Mouse (Mus musculus) MEL (cell line): ENCODE data around the gene Kcnk7. TPM values are rescaled to one million over a fixed set of nuclear protein-coding genes. Genes with fewer than 3 reads are reported as not detected.

ENCODE experiments used
- DNase-seq: peaks from one replicate; pipeline ENCODE4 v3.0.0; 2011; ENCODE audit warnings: low read depth, low spot score
- H3K27ac ChIP-seq: 2 replicates; pipeline ENCODE4 v1.5.1; 2012; ENCODE audit warnings: low read depth, mild to moderate bottlenecking, control low read depth, low read length, moderate library complexity; ENCODE audit not compliant: control insufficient read depth
- H3K27me3 ChIP-seq, 2 experiments: fragments of 150-350 bp in 1 of 2; sonication (generic) in 1 of 2; 2 replicates each; pipeline ENCODE4 v1.6.1; 2012; ENCODE audit warnings: low read length in 2 of 2, mild to moderate bottlenecking in 2 of 2, improper control_type of control experiment in 1 of 2, moderate library complexity in 1 of 2; ENCODE audit not compliant: insufficient read depth in 2 of 2, control insufficient read depth in 1 of 2
- H3K36me3 ChIP-seq, 2 experiments: 2 replicates each; pipeline ENCODE4 v1.6.1; 2012 to 2014; ENCODE audit warnings: low read length in 2 of 2, improper control_type of control experiment in 1 of 2, inconsistent platforms in 1 of 2, mild to moderate bottlenecking in 1 of 2; ENCODE audit not compliant: insufficient read depth in 2 of 2, control insufficient read depth in 1 of 2
- H3K4me1 ChIP-seq, 2 experiments: fragments of 150-350 bp in 1 of 2; sonication (generic) in 1 of 2; 2 replicates each; pipeline ENCODE4 v1.6.1; 2012; ENCODE audit warnings: low read length in 2 of 2, improper control_type of control experiment in 1 of 2, mild to moderate bottlenecking in 1 of 2; ENCODE audit not compliant: insufficient read depth in 2 of 2, control insufficient read depth in 1 of 2
- H3K4me3 ChIP-seq, 2 experiments: fragments of 150-350 bp in 1 of 2; sonication (generic) in 1 of 2; 2 replicates each; pipeline ENCODE4 v1.5.1; 2012; ENCODE audit warnings: low read depth in 2 of 2, low read length in 2 of 2, mild to moderate bottlenecking in 2 of 2, moderate library complexity in 2 of 2, control low read depth in 1 of 2, improper control_type of control experiment in 1 of 2; ENCODE audit not compliant: control insufficient read depth in 1 of 2, insufficient read depth in 1 of 2
- H3K79me2 ChIP-seq: 2 replicates; pipeline ENCODE4 v1.6.1; 2012; ENCODE audit warnings: mild to moderate bottlenecking, low read length, moderate library complexity; ENCODE audit not compliant: control insufficient read depth, poor library complexity, insufficient read depth
- H3K9ac ChIP-seq: 2 replicates; pipeline ENCODE4 v1.6.1; 2012; ENCODE audit warnings: low read depth, mild to moderate bottlenecking, control low read depth, low read length, moderate library complexity; ENCODE audit not compliant: control insufficient read depth, poor library complexity, severe bottlenecking
- H3K9me3 ChIP-seq: fragments of 150-350 bp; sonication (generic); replicated peaks from 2 replicates; pipeline ENCODE4 v1.6.1; 2012; ENCODE audit warnings: mild to moderate bottlenecking, low read length, improper control_type of control experiment, moderate library complexity; ENCODE audit not compliant: insufficient read depth
- BHLHE40 ChIP-seq: IDR thresholded peaks from 2 replicates; pipeline ENCODE4 v1.6.1; 2012; ENCODE audit warnings: low read depth, mild to moderate bottlenecking, inconsistent platforms, low read length, improper control_type of control experiment, borderline replicate concordance
- CHD2 ChIP-seq: IDR thresholded peaks from 2 replicates; pipeline ENCODE4 v1.6.1; 2011; ENCODE audit warnings: low read length, improper control_type of control experiment
- EP300 ChIP-seq, 2 experiments: IDR thresholded peaks; 2 replicates each; pipeline ENCODE4 v1.6.1; 2011; ENCODE audit warnings: improper control_type of control experiment in 2 of 2, low read length in 2 of 2, low read depth in 1 of 2, mild to moderate bottlenecking in 1 of 2
- ETS1 ChIP-seq: IDR thresholded peaks from 2 replicates; pipeline ENCODE4 v1.6.1; 2012; ENCODE audit warnings: low read depth, mild to moderate bottlenecking, inconsistent platforms, low read length, improper control_type of control experiment, moderate library complexity
- GABPA ChIP-seq: IDR thresholded peaks from 2 replicates; pipeline ENCODE4 v1.6.1; 2012; ENCODE audit warnings: low read depth, mild to moderate bottlenecking, inconsistent platforms, low read length, improper control_type of control experiment, moderate library complexity
- GATA1 ChIP-seq: IDR thresholded peaks from 2 replicates; pipeline ENCODE4 v1.6.1; 2011; ENCODE audit warnings: low read depth, low read length, improper control_type of control experiment
- HCFC1 ChIP-seq: IDR thresholded peaks from 2 replicates; pipeline ENCODE4 v1.6.1; 2012; ENCODE audit warnings: low read depth, mild to moderate bottlenecking, inconsistent platforms, low read length, improper control_type of control experiment, moderate library complexity
- JUND ChIP-seq: IDR thresholded peaks from 2 replicates; pipeline ENCODE4 v1.6.1; 2011; ENCODE audit warnings: low read depth, mild to moderate bottlenecking, improper control_type of control experiment, low read length
- MAX ChIP-seq: IDR thresholded peaks from 2 replicates; pipeline ENCODE4 v1.6.1; 2011; ENCODE audit warnings: low read length, improper control_type of control experiment
- MAZ ChIP-seq: IDR thresholded peaks from 2 replicates; pipeline ENCODE4 v1.6.1; 2012; ENCODE audit warnings: low read depth, mild to moderate bottlenecking, inconsistent platforms, low read length, improper control_type of control experiment
- MEF2A ChIP-seq: IDR thresholded peaks from 2 replicates; pipeline ENCODE4 v1.6.1; 2014; ENCODE audit warnings: low read depth, mild to moderate bottlenecking, inconsistent platforms, low read length, improper control_type of control experiment; ENCODE audit not compliant: poor library complexity, insufficient replicate concordance, severe bottlenecking; ENCODE audit errors: extremely low read depth
- MYB ChIP-seq: IDR thresholded peaks from 2 replicates; pipeline ENCODE4 v1.6.1; 2011; ENCODE audit warnings: mild to moderate bottlenecking, low read depth, low read length, improper control_type of control experiment
- MYC ChIP-seq: IDR thresholded peaks from 2 replicates; pipeline ENCODE4 v1.6.1; 2011; ENCODE audit warnings: low read depth, mild to moderate bottlenecking, low read length, improper control_type of control experiment, moderate library complexity
- NRF1 ChIP-seq: IDR thresholded peaks from 2 replicates; pipeline ENCODE4 v1.6.1; 2014; ENCODE audit warnings: low read depth, mild to moderate bottlenecking, inconsistent platforms, low read length, improper control_type of control experiment, moderate library complexity; ENCODE audit not compliant: poor library complexity, insufficient read depth, severe bottlenecking
- RCOR1 ChIP-seq: IDR thresholded peaks from 2 replicates; pipeline ENCODE4 v1.6.1; 2012; ENCODE audit warnings: low read depth, mild to moderate bottlenecking, inconsistent platforms, low read length, improper control_type of control experiment
- SIN3A ChIP-seq: IDR thresholded peaks from 2 replicates; pipeline ENCODE4 v1.6.1; 2012; ENCODE audit warnings: low read length, improper control_type of control experiment, inconsistent platforms
- TAL1 ChIP-seq: IDR thresholded peaks from 2 replicates; pipeline ENCODE4 v1.6.1; 2012; ENCODE audit warnings: mild to moderate bottlenecking, inconsistent platforms, low read length, moderate library complexity, mixed read lengths
- TCF12 ChIP-seq: IDR thresholded peaks from 2 replicates; pipeline ENCODE4 v1.6.1; 2014; ENCODE audit warnings: low read depth, mild to moderate bottlenecking, inconsistent platforms, low read length, improper control_type of control experiment, moderate library complexity
- USF1 ChIP-seq: IDR thresholded peaks from 2 replicates; pipeline ENCODE4 v1.6.1; 2014; ENCODE audit warnings: low read depth, mild to moderate bottlenecking, inconsistent platforms, low read length, improper control_type of control experiment, moderate library complexity
- USF2 ChIP-seq, 2 experiments: IDR thresholded peaks; 2 replicates each; pipeline ENCODE4 v1.6.1; 2011 to 2012; ENCODE audit warnings: improper control_type of control experiment in 2 of 2, low read length in 2 of 2, borderline replicate concordance in 1 of 2, inconsistent platforms in 1 of 2, low read depth in 1 of 2, mild to moderate bottlenecking in 1 of 2; ENCODE audit not compliant: insufficient read depth in 1 of 2
- ZNF384 ChIP-seq: IDR thresholded peaks from 2 replicates; pipeline ENCODE4 v1.6.1; 2012; ENCODE audit warnings: low read depth, mild to moderate bottlenecking, inconsistent platforms, low read length, improper control_type of control experiment
- polyA plus RNA-seq, 2 experiments: library from polyadenylated mRNA; stranded (reverse) in 1 of 2; unstranded in 1 of 2; fragments of >175 nt in 1 of 2; fragments of >200 nt in 1 of 2; gene quantifications; 2 replicates each; pipeline versions ENCODE4 v1.2.1 to v1.2.4; 2012; ENCODE audit warnings: low replicate concordance in 2 of 2, low read depth in 1 of 2; ENCODE audit not compliant: insufficient read length in 2 of 2, insufficient read depth in 1 of 2, missing spikeins in 1 of 2
- total RNA-seq: library from RNA; depleted of rRNA; stranded (reverse); fragments of 300-350 nt; gene quantifications from 2 replicates; pipeline ENCODE4 v1.2.3, GENCODE M21; 2012

Kcnk7 gene
- total and polyA plus RNA-seq, 3 experiments = 0.23 to 0.60 TPM; not detected in 1

DNA sequence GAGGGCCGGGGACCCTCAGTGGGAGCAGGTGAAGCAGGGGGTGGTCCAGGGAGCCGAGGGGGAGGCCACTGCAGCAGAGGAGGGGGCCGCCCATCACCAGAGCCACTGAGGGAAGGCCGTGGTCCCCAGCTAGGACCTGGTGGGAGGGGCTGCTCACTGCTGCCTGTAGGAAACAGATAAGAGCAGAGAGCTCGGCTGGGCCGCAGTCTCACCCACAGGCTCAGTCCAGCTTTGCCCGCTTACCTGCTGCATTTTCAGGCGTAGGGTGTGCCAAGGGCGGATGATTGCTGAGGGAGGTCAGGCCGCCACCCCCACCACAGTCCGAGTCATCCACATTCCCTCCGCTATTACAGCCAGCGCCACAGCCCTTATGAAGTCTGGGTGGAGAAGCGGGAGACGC is 38.7 kb upstream of the Kcnk7 start:
- Histone ChIP-seq H3K9ac (peak overlapping the region; percentile 31; the same call in 1 of the 2 replicates), H3K79me2 (no peaks in the 10 kb centered on the region; the same call in 1 of the 2 replicates), H3K27ac (peak overlapping the region; percentile 15; the same call in 1 of the 2 replicates), H3K4me1 (peaks cover 1 to 34% of the 10 kb centered on the region in 2 experiments; a peak in 3 of 4 replicates), H3K27me3 (no peaks in the 10 kb centered on the region), H3K4me3 (no peak overlapping the region), H3K36me3 (peaks cover 0 to 21% of the 10 kb centered on the region in 2 experiments; a peak in 3 of 4 replicates), H3K9me3 (no peaks in the 10 kb centered on the region)
- TF ChIP-seq ETS1 = no peak
- no peak for TF ChIP-seq CHD2
- peak; percentile 77 for TF ChIP-seq TCF12
- TF ChIP-seq TAL1 = peak; percentile 94
- TF ChIP-seq MAZ = peak; percentile 70; the same call in 1 of the 2 replicates
- peak; percentile 61; the same call in 1 of the 2 replicates for TF ChIP-seq GATA1
- peak; percentile 28 to 68; a peak in 2 of 4 replicates for TF ChIP-seq EP300 (IDR thresholded peaks at IDR 0.05; ENCODE audit: low read depth in 1 of 2, low read length in 2 of 2)
- peak; percentile 72 for DNase-seq

DNA sequence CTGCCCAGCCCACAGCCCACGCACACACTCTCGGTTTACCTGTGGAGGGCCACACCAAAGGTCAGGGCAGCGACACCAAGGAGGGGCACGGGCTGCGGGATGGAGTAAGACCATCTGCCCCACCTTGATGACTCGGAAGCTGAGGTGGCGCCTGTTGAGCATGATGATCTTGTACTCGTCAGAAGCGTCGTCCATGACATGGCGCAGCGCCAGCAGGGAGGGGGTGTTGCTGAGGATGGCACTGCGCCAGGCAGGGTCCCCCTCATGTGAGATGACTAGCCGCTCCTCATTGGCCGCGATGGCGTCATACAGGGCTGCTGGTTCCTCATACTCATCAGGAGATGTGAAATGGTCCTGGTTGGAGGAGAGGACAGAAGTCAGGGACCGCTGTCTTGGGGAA is 37.8 kb upstream of the Kcnk7 start:
- H3K27me3 ChIP-seq = no peaks in the 10 kb centered on the region
- no peak for DNase-seq
- no peak overlapping the region for H3K4me3 ChIP-seq
- no peaks in the 10 kb centered on the region for H3K9me3 ChIP-seq
- H3K4me1 ChIP-seq = peaks cover 1 to 34% of the 10 kb centered on the region in 2 experiments; a peak in 3 of 4 replicates
- no peak overlapping the region for H3K9ac ChIP-seq
- TF ChIP-seq RCOR1 = no peak
- TF ChIP-seq BHLHE40 = no peak
- no peak for TF ChIP-seq GABPA
- TF ChIP-seq SIN3A = no peak
- TF ChIP-seq TCF12 = no peak
- TF ChIP-seq USF1 = no peak
- no peak for TF ChIP-seq NRF1
- TF ChIP-seq JUND = no peak
- no peak for TF ChIP-seq MYC
- no peak for TF ChIP-seq TAL1
- no peak for TF ChIP-seq HCFC1
- no peak for TF ChIP-seq MAX
- no peak for TF ChIP-seq ZNF384
- TF ChIP-seq USF2 (IDR thresholded peaks at IDR 0.05; ENCODE audit: borderline replicate concordance in 1 of 2, insufficient read depth in 1 of 2, low read depth in 1 of 2, low read length in 2 of 2) = no peak
- no peak for TF ChIP-seq MYB
- no peak for TF ChIP-seq MEF2A
- H3K79me2 ChIP-seq = no peaks in the 10 kb centered on the region; the same call in 1 of the 2 replicates
- peaks cover 2 to 21% of the 10 kb centered on the region in 2 experiments; a peak in 3 of 4 replicates for H3K36me3 ChIP-seq
- no peak overlapping the region for H3K27ac ChIP-seq
